Mouse (Mus musculus) spleen, adult 2 months (tissue): ENCODE measurements at regions not wholly inside any gene's neighbourhood (a gene's known extent, or its start where the extent isn't known, plus 50 kb on each side); places are given as distances from the start of the nearest gene placed in this dataset.

ENCODE experiments used
- DNase-seq, 2 experiments: peaks; one replicate each; pipeline versions ENCODE4 v3.0.0 to v3.0.0-alpha.2; 2012 to 2021; ENCODE audit warnings: low spot score in 2 of 2, low read depth in 1 of 2
- H3K27ac ChIP-seq: fragments of 200-500 bp; 2 replicates; pipeline ENCODE4 v1.5.1; 2012; ENCODE audit warnings: low read length, inconsistent platforms; ENCODE audit not compliant: insufficient read depth
- H3K27me3 ChIP-seq: fragments of 200-500 bp; 2 replicates; pipeline ENCODE4 v1.6.1; 2012; ENCODE audit warnings: mild to moderate bottlenecking, moderate library complexity, low read length, inconsistent platforms; ENCODE audit not compliant: control insufficient read depth, insufficient read depth
- H3K36me3 ChIP-seq: fragments of 200-500 bp; 2 replicates; pipeline ENCODE4 v1.6.1; 2012; ENCODE audit warnings: mild to moderate bottlenecking, low read length, inconsistent platforms; ENCODE audit not compliant: control insufficient read depth, insufficient read depth
- H3K4me1 ChIP-seq: fragments of 200-500 bp; 2 replicates; pipeline ENCODE4 v1.6.1; 2011; ENCODE audit warnings: inconsistent platforms; ENCODE audit not compliant: control insufficient read depth, insufficient read depth, insufficient read length
- H3K4me3 ChIP-seq: fragments of 200-500 bp; 2 replicates; pipeline ENCODE4 v1.5.1; 2011; ENCODE audit warnings: mild to moderate bottlenecking, inconsistent platforms; ENCODE audit not compliant: insufficient read depth, insufficient read length; ENCODE audit errors: extremely low read depth
- CTCF ChIP-seq: fragments of 200-500 bp; IDR thresholded peaks from 2 replicates; pipeline ENCODE4 v1.5.1; 2011; ENCODE audit warnings: mild to moderate bottlenecking, inconsistent platforms; ENCODE audit not compliant: insufficient read depth, insufficient read length, insufficient replicate concordance; ENCODE audit errors: extremely low read depth
- POLR2A ChIP-seq: fragments of 200-500 bp; IDR thresholded peaks from 2 replicates; pipeline ENCODE4 v1.6.1; 2011; ENCODE audit warnings: low read depth, low read length, inconsistent platforms
- WGBS: fragments of 180-500 bp; shearing (Covaris S2); methylation state at CpG from one replicate; pipeline ENCODE4 v1.1.7; 2018; 5-methylcytosine and 5-hydroxymethylcytosine counted together

DNA sequence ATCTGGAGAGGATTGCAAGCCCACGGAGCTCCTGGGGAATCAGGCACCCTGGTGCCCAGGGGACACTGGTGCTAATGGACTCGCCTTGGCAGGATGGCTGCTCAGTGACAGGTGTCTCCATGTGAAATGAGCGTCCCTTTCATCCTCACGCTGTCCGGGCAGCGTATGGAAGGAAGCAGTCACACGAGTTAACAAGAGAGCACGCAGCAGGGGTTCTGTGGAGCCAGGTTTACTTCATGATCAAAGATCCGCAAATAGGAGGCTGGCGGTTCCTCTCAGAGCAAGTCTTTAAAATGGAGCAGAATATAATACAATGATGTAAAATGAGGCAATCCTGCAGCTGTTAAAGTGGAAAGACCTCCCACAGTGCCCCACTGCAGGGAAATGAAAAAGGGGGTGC lies 276.8 kb downstream of the Matn1 start:
- DNase-seq = no peak
- 86% methylated on average over 10 of the region's 10 CpGs for WGBS
- Histone ChIP-seq H3K4me1 (no peaks in the 10 kb centered on the region), H3K27me3 (no peaks in the 10 kb centered on the region), H3K36me3 (no peaks in the 10 kb centered on the region), H3K4me3 (no peak overlapping the region), H3K27ac (no peak overlapping the region)
- TF ChIP-seq CTCF (no peak), POLR2A (no peak)

DNA sequence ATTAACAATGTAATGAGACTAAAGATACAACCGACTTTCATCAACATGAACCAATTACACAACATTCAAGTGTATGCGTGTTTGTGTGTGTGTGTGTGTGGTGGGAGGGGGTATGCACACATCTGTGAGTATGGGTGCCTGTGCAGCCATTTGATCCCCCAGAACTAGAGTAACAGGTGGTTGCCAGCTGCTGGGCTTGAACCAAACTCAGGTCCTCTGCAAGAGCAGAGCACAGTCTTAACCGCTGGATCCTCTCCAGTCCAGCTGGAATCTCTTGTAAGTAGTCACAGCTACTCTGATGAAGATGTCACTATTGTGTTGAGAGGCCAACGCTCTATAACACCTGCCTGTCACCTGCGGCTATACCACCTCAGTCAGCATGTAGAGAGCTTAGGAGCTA lies 286.2 kb downstream of the Matn1 start:
- WGBS = 90% methylated on average over 5 of the region's 5 CpGs
- TF ChIP-seq CTCF = no peak
- TF ChIP-seq POLR2A = no peak
- no peak for DNase-seq
- Histone ChIP-seq H3K27ac (no peak overlapping the region), H3K4me1 (no peaks in the 10 kb centered on the region), H3K27me3 (no peaks in the 10 kb centered on the region), H3K4me3 (no peak overlapping the region), H3K36me3 (no peaks in the 10 kb centered on the region)

DNA sequence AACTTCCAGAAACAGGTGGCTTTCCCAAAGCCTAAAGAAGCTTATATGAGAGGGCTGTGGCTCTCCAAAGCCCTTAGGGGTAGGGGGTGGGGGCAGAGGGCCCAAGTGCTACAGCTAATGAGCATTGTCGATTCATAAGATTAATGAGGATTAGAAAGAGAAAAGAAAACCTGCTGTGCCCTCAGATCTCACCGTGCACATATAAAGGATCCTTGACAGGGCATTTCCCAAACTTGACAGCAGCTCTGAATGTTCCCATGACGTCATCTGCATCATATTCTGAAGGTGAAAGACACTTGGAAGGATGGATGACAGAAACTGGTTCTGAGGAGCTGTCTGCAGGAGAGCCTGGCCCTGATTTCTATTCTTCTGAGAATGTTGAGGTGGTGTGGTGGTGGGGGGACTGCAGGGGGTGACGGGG lies 292.4 kb downstream of the Matn1 start:
- no peak for DNase-seq
- 73% methylated on average over 4 of the region's 4 CpGs for WGBS
- H3K27ac ChIP-seq = no peak overlapping the region
- no peaks in the 10 kb centered on the region for H3K36me3 ChIP-seq
- H3K4me3 ChIP-seq = no peak overlapping the region
- no peak for TF ChIP-seq CTCF
- no peak for TF ChIP-seq POLR2A
- H3K27me3 ChIP-seq = no peaks in the 10 kb centered on the region
- H3K4me1 ChIP-seq = no peaks in the 10 kb centered on the region

- TF ChIP-seq POLR2A (no peak), CTCF (no peak)
- H3K36me3 ChIP-seq = no peaks in the 10 kb centered on the region
- 80% methylated on average over 3 of the region's 3 CpGs for WGBS
- H3K27me3 ChIP-seq = no peaks in the 10 kb centered on the region
- H3K4me3 ChIP-seq = no peak overlapping the region
- no peak overlapping the region for H3K27ac ChIP-seq
- H3K4me1 ChIP-seq = no peaks in the 10 kb centered on the region
- no peak for DNase-seq
These were observed 294.4 kb downstream of the Matn1 start for GRCm38 (mm10) chr4:131238591-131238990.

DNA sequence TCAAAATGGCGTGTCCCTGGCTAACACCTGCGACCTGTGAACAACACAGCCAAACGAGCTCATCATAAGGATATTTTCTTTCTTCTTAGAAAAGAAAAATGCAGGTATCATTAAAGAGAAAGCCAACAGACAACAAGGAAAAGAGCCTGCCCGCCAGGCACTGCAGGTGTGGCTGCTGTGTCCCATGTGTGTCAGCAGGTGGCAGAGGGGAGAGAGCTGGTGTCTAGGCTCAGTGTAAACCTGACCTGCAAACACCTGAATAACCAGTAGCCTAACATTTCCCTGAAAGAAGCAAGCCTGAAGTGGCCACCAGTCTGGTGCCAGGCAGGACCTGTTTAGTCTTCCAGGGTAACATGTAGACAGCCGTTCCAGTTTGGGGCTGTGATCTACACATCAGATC lies 294.9 kb downstream of the Matn1 start:
- Histone ChIP-seq H3K4me3 (no peak overlapping the region), H3K27ac (no peak overlapping the region), H3K36me3 (no peaks in the 10 kb centered on the region), H3K4me1 (no peaks in the 10 kb centered on the region), H3K27me3 (no peaks in the 10 kb centered on the region)
- TF ChIP-seq CTCF (no peak), POLR2A (no peak)
- no peak for DNase-seq
- 84% methylated on average over 5 of the region's 5 CpGs for WGBS

DNA sequence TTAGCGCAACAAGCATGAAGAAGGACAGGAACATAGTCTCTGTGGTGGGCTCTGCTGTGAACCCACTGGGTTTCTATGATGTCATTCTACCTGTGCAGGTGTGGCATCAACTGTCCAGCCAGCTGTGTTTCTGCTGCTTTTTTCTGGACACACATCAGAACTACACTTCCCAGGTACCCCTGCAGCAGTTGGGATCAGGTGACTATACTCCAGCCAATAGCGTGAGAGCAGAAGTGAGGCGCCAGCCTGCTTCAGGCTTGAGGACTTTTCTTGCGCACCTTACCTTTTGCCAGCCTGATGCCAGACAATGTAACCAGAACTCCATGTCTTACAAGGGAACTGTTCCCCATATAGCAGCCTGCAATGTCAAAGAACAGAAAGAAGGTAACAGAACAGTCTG lies 296.3 kb downstream of the Matn1 start:
- H3K27me3 ChIP-seq = no peaks in the 10 kb centered on the region
- TF ChIP-seq POLR2A = no peak
- TF ChIP-seq CTCF = no peak
- DNase-seq = no peak
- no peak overlapping the region for H3K4me3 ChIP-seq
- H3K27ac ChIP-seq = no peak overlapping the region
- H3K4me1 ChIP-seq = no peaks in the 10 kb centered on the region
- 87% methylated on average over 4 of the region's 4 CpGs for WGBS
- no peaks in the 10 kb centered on the region for H3K36me3 ChIP-seq

DNA sequence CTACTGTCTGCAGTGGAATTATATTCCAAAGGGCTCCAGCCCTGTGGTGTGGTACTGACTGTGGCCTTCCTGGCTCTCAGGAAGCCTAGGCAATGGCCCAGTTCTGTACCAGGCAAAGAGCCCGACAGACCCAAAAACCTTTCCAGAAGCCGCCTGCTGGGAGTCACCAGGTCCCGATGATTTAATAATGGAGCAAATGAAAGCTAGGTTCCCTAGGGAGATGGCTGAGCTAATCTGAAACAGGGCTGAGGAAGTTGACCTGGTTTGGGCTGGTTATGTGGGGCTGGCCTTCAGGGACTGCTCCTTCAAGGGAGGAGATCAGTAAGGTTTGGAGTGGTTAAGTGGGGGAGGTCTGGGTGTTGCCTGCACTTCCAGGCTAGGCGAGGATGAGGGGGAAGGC lies 298.1 kb downstream of the Matn1 start:
- Histone ChIP-seq H3K27ac (no peak overlapping the region), H3K4me1 (no peaks in the 10 kb centered on the region), H3K36me3 (no peaks in the 10 kb centered on the region), H3K27me3 (no peaks in the 10 kb centered on the region), H3K4me3 (no peak overlapping the region)
- DNase-seq = no peak
- WGBS = 73% methylated on average over 4 of the region's 4 CpGs
- TF ChIP-seq POLR2A (no peak), CTCF (no peak)
